Mouse (Mus musculus) adipose tissue, adult 10 weeks (tissue): ENCODE measurements around the gene Rab39. TPM values are rescaled to one million over a fixed set of nuclear protein-coding genes. Genes with fewer than 3 reads are reported as not detected.

ENCODE experiments used
- polyA plus RNA-seq: library from polyadenylated mRNA; stranded (reverse); fragments of 350-450 nt; fragmentation: Illumina TruSeq; extraction: RNeasy Lipid Tissue Mini Kit (QIAGEN cat#74804); gene quantifications from one replicate; pipeline ENCODE4 v1.2.3, GENCODE M21; 2014; ENCODE audit warnings: low read depth, low replicate concordance

The Rab39 gene
- 0.29 TPM for polyA plus RNA-seq

DNA sequence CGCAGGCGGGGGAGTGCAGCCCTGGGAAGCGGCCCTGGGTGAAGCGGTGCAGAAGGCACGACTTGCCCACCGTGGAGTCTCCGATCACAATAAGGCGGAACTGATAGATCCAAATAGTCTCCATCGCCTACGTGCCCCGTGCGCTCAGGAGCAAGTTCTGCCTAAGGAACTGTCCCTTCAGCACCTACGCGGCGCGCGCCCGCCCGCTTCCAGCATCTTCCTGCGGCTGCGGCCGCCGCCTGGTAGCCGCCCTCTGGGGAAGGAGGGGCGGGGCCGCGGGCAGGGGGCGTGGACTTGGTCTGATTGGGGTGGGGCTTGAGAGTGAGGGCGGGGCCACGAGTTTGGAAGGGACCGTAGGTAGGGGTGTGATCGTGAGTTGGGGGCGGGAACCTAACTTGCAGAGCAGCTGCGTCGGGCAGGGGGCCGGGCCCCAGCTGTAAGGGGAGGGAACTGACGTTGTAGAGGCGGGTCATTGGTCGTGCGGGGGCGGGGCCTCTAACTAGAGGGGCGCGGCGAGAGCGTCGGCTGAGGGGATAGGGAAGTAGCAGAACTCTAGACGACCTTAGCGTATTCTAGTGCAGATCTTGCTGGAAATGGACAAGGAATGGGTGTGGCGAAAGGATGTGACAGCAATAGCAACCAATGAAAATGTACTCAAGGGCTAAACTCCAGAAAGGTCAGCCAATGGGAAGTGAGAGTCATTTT is at the start of gene Rab39:
TSS of gene Rab39 (minus strand) at position 241 of the 705 bp plus-strand sequence.

DNA sequence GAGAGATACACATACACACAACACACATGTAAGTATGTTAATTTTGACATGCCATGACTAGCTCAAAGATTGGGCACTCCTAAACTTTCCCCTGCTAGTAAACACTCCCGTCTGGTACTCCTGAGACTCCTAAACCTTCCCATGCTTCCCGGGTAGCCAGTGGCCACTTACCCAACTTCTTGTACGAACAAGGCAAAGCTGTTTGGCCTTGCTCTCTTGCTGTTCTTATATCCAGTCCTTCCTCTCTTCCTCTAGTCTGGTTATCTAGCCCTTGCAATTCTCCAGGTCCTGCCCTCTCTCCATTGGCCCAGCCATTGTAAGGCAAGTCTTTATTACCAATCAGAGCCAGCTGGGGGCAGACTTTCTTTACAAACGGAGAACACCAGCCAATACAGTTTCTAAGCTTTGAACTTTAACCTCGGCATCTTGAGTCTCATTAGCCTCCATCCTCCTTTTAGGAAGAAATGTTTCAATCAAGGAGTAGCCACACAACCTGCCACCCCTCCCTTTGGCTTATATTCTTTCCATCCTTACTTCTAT is 36.3 kb downstream of the Rab39 start, which contains the start of gene Cul5:
TSS of gene Cul5 (minus strand) at position 335 of the 540 bp plus-strand sequence.

Other genes starting within 250 kb of the Rab39 start
- gene Atm, start 169.5 kb downstream of the Rab39 start, polyA plus RNA-seq: 9.2 TPM
- gene Npat, start 169.2 kb downstream of the Rab39 start, polyA plus RNA-seq: 6.0 TPM
- gene Acat1, start 95.8 kb downstream of the Rab39 start, polyA plus RNA-seq: 88.2 TPM
- 11.3 TPM for gene Cul5, start 36.2 kb downstream of the Rab39 start, polyA plus RNA-seq
- 103 TPM for gene Slc35f2, start 65.3 kb upstream of the Rab39 start, polyA plus RNA-seq
- 0.31 TPM for gene Sln, start 143.9 kb upstream of the Rab39 start, polyA plus RNA-seq